Mouse (Mus musculus): ENCODE data around the gene Muc5b. TPM values are rescaled to one million over a fixed set of nuclear protein-coding genes. Genes with fewer than 3 reads are reported as not detected.

Muc5b gene
- not detected in 4 replicates for total RNA-seq (2023)

DNA sequence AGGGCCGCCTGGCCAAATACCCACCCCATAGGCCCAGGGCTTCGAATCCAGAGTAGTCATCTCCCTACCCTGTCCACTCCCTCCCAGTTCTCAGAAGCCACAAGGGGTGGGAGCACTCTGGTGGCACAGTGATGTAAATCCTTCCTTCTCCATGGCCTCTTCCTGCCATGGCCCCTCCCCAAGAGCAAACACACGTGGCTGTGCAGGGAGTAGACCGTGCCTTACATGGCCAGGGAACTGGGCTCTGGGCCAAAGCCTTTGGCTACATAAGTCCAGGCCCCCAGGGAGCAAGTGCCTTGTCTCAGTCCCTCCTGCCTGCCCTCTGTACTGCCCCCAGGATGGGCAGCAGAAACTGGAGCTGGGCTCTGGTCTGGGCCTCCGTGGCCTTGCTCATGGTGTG lies at the start of gene Muc5b:
TSS of gene Muc5b (plus strand) at position 292 of the 400 bp plus-strand sequence.

GRCm38 (mm10) chr7:141918407-141918806 lies 79.5 kb downstream of the Muc5b start, which contains the start of gene Tollip:
Gene Tollip, minus strand, starts transcription at chr7:141918507.

Other genes with a start within 250 kb of the Muc5b start
- gene Muc6, start 183.8 kb upstream of the Muc5b start, total RNA-seq (2023) = not detected in 4 replicates
- gene Muc2, start 148.7 kb upstream of the Muc5b start, total RNA-seq (2023) = 0.72 TPM in 1 of 4 replicates, not detected in the others
- not detected in 4 replicates for gene Muc5ac, start 50.1 kb upstream of the Muc5b start, total RNA-seq (2023)
- 67.8 to 75.1 TPM (median 73.5 TPM) in 4 replicates for gene Tollip, start 79.4 kb downstream of the Muc5b start, total RNA-seq (2023)
- gene Brsk2, start 110.7 kb downstream of the Muc5b start, total RNA-seq (2023) = not detected in 4 replicates
- 33.3 to 45.7 TPM (median 40.9 TPM) in 4 replicates for gene Mob2, start 222.0 kb downstream of the Muc5b start, total RNA-seq (2023)

Measured in B cell, adult 62 days (primary cell).